Mouse (Mus musculus) G1E (cell line): Measurements from ENCODE around the gene Slc4a5. TPM values are rescaled to one million over a fixed set of nuclear protein-coding genes. Genes with fewer than 3 reads are reported as not detected.

Source experiments
- ATAC-seq: 2 replicates; pipeline ENCODE4 v1.8.0; 2016; ENCODE audit warnings: mild to moderate bottlenecking; ENCODE audit not compliant: insufficient number of reproducible peaks, poor library complexity, low FRiP score, severe bottlenecking; ENCODE audit errors: extremely low read depth
- DNase-seq: peaks from one replicate; pipeline ENCODE4 v3.0.0; 2012; ENCODE audit warnings: low spot score
- H3K27me3 ChIP-seq: 2 replicates; pipeline ENCODE4 v1.6.1; 2012; ENCODE audit warnings: mild to moderate bottlenecking, low read length, inconsistent platforms; ENCODE audit not compliant: insufficient read depth
- H3K36me3 ChIP-seq: replicated peaks from 2 replicates; pipeline ENCODE3; 2012; ENCODE audit warnings: mild to moderate bottlenecking, inconsistent platforms
- H3K4me1 ChIP-seq: 2 replicates; pipeline ENCODE4 v1.6.1; 2012; ENCODE audit warnings: low read depth, low read length, inconsistent platforms, mixed read lengths; ENCODE audit not compliant: insufficient read depth
- H3K4me3 ChIP-seq: 2 replicates; pipeline ENCODE4 v1.5.1; 2012; ENCODE audit warnings: low read depth, mild to moderate bottlenecking, inconsistent platforms, low read length, moderate library complexity, mixed read lengths
- H3K9me3 ChIP-seq: replicated peaks from 2 replicates; pipeline ENCODE4 v1.6.1; 2012; ENCODE audit warnings: inconsistent platforms
- CTCF ChIP-seq: IDR thresholded peaks from 2 replicates; pipeline ENCODE4 v1.5.1; 2012; ENCODE audit warnings: low read depth, low read length, inconsistent platforms, mixed read lengths
- GATA1 ChIP-seq: IDR thresholded peaks from 2 replicates; pipeline ENCODE4 v1.6.1; 2012; ENCODE audit warnings: borderline replicate concordance, low read length, inconsistent platforms, mixed read lengths
- GATA2 ChIP-seq: IDR thresholded peaks from 2 replicates; pipeline ENCODE4 v1.6.1; 2012; ENCODE audit warnings: low read depth, low read length, inconsistent platforms, borderline replicate concordance
- POLR2AphosphoS5 ChIP-seq: IDR thresholded peaks from 2 replicates; pipeline ENCODE4 v1.6.1; 2012; ENCODE audit warnings: low read depth, low read length, inconsistent platforms; ENCODE audit not compliant: insufficient replicate concordance
- TAL1 ChIP-seq: conservative IDR thresholded peaks from 2 replicates; pipeline ENCODE4 v1.6.1; 2012; ENCODE audit warnings: low read depth, low read length, inconsistent platforms, mixed read lengths
- polyA plus RNA-seq: library from polyadenylated mRNA; stranded (reverse); fragments of >175 nt; gene quantifications from 2 replicates; pipeline ENCODE4 v1.2.3, GENCODE M21; 2012
- total RNA-seq, 2 experiments: library from RNA; stranded (forward) in 1 of 2; stranded (reverse) in 1 of 2; fragments of 200-1000 nt in 1 of 2; fragments of >200 nt in 1 of 2; fragmentation: Nextera tagmentation in 1 of 2; gene quantifications; 2 replicates each; pipeline ENCODE4 v1.2.3; 2014 to 2017

The Slc4a5 gene
- total and polyA plus RNA-seq, 3 experiments = 0.05 TPM; not detected in 2

DNA sequence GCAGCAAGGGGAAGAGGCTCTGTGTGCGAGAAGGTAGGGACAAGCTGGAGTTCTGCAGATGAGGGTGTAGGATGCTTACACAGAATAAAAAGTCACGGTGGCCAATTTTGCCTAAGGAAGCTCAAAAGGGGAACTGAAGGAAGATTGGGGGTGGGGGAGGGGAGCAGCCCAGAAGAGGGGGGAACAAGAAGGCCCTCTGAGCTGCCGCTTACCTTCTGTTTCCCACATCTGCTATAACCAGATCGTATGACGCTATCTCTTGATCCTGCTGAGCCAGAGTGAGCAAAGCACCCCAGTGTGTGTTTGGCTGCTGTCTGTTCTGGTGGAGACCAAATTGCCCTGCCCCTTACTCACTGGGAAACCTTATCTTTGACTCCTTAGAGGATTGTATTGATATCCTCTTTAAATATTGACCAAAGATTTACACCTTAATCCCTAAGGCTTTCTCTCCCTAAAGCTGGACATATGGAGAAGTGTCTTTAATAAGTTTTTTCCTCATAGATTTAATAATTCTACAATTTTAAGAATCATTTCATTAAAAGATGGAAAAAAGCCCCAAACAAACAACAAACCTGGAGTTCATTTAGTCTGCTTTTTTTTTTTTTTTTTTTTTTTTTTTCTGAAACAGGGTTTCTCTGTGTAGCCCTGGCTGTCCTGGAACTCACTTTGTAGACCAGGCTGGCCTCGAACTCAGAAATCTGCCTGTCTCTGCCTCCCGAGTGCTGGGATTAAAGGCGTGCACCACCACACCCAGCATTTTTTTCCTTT, 104.2 kb downstream of the Slc4a5 start:
- no peaks in the 10 kb centered on the region for H3K9me3 ChIP-seq
- no peak for TF ChIP-seq TAL1
- no peak for TF ChIP-seq CTCF
- no peak for TF ChIP-seq GATA1
- TF ChIP-seq POLR2AphosphoS5 = no peak
- TF ChIP-seq GATA2 = no peak
- ATAC-seq (no peak), DNase-seq (peak; percentile 35)
- H3K4me1 ChIP-seq = peaks cover 46% of the 10 kb centered on the region
- H3K36me3 ChIP-seq = peaks cover 26% of the 10 kb centered on the region
- H3K4me3 ChIP-seq = peak overlapping the region; percentile 44; the same call in 1 of the 2 replicates
- H3K27me3 ChIP-seq = no peaks in the 10 kb centered on the region

DNA sequence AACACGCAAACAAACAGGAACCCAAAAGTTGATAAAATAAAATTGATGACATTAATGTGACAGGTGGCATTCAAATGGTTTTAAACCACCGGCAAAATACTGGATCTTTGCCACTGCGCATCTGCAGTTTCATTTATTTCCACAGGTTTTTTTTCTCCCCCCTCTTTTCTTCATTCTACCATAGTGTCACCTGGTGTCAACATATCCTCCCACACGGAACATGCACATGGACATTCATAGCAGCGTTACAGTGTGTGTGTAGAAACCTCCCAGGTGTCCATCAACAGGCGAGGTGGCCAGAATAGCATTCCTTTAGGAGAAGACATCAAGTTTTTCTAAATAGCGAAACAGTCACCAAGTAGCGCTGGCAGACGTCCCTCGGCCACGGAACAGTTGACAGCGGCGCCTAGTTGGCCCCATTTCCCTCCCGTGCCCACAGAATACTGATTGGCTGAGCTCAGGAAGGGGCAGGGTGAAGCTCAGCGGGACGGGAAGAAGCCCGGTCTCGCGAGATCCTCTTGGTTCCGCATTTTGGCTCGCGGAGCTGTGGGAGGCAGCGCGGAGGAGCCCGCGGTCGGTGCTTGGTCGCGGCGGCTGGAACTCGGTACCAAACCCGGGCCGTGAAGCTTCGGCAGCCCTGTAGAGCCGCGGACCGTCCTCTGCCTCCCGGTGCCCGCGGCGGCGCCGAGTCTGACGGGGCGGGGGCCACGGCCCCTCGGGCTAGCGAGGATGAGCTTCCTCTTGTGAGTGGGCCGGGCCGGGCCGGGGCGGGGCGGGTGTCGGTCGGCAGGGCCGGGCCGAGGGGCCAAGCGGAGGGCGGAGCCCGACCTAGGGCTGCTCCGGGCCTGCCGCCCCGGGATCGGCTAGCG, 106.1 kb downstream of the Slc4a5 start, which contains the start of the genes Mthfd2 and Mob1a:
TSS of gene Mthfd2 (minus strand) at position 384 of the 869 bp plus-strand sequence.
TSS of gene Mob1a (plus strand) at position 492 of the 869 bp plus-strand sequence.
- H3K36me3 ChIP-seq = peaks cover 43% of the 10 kb centered on the region
- peaks cover 48% of the 10 kb centered on the region for H3K4me1 ChIP-seq
- H3K27me3 ChIP-seq = no peaks in the 10 kb centered on the region
- no peaks in the 10 kb centered on the region for H3K9me3 ChIP-seq
- no peak for TF ChIP-seq CTCF
- TF ChIP-seq POLR2AphosphoS5 = no peak
- no peak for TF ChIP-seq TAL1
- TF ChIP-seq GATA2 = no peak
- no peak for TF ChIP-seq GATA1
- DNase-seq (peak; percentile 93), ATAC-seq (peak; percentile 96)
- H3K4me3 ChIP-seq = peak within 1 kb of the TSS; percentile 82

- Histone ChIP-seq H3K4me1 (peaks cover 43% of the 10 kb centered on the region), H3K4me3 (peak overlapping the region; percentile 82), H3K36me3 (peaks cover 46% of the 10 kb centered on the region), H3K9me3 (no peaks in the 10 kb centered on the region), H3K27me3 (no peaks in the 10 kb centered on the region)
- ATAC-seq (no peak), DNase-seq (no peak)
- TF ChIP-seq GATA1 (no peak), POLR2AphosphoS5 (no peak), TAL1 (no peak), GATA2 (no peak), CTCF (no peak)
These were observed 106.7 kb downstream of the Slc4a5 start for GRCm38 (mm10) chr6:83326394-83326736.

GRCm38 (mm10) chr6:83326761-83327160, 107.1 kb downstream of the Slc4a5 start:
- DNase-seq (no peak), ATAC-seq (no peak)
- H3K4me1 ChIP-seq = peaks cover 39% of the 10 kb centered on the region
- H3K4me3 ChIP-seq = peak overlapping the region; percentile 82
- H3K27me3 ChIP-seq = no peaks in the 10 kb centered on the region
- TF ChIP-seq GATA2 = no peak
- no peak for TF ChIP-seq POLR2AphosphoS5
- TF ChIP-seq TAL1 = no peak
- TF ChIP-seq GATA1 = no peak
- TF ChIP-seq CTCF = no peak
- H3K9me3 ChIP-seq = no peaks in the 10 kb centered on the region
- peaks cover 49% of the 10 kb centered on the region for H3K36me3 ChIP-seq

DNA sequence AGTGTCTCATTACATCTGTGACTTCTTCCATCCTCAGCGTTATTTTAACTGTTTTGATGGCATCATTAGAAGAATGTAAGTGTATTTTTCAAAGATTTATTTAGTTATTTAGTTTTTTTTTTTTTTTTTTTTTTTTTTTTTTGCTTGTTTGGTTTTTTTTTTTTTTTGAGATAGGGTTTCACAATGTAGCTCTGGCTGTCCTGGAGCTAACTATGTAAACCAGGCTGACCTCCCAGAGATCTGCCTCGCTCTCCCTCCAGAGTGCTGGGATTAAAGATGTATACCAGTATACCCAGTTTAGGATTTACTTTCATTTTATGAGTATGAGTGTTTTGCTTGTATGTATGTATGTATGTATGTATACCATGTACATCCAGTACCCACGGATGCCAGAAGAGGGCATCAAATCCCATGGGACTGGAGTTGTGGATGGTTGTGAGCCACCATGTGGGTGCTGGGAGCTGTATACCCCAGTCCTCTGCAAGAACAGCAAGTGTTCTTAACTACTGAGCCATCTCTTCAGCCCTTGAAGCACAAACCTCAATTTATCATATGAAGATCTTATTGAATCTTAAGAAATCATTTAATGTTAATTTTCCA, 108.1 kb downstream of the Slc4a5 start:
- Histone ChIP-seq H3K4me3 (peak overlapping the region; percentile 82; the same call in 1 of the 2 replicates), H3K9me3 (no peaks in the 10 kb centered on the region), H3K4me1 (peaks cover 34% of the 10 kb centered on the region), H3K27me3 (no peaks in the 10 kb centered on the region), H3K36me3 (peaks cover 55% of the 10 kb centered on the region)
- ATAC-seq (no peak), DNase-seq (no peak)
- TF ChIP-seq POLR2AphosphoS5 (no peak), CTCF (no peak), GATA1 (no peak), GATA2 (no peak), TAL1 (no peak)

GRCm38 (mm10) chr6:83341387-83341786, 121.8 kb downstream of the Slc4a5 start:
- no peak for TF ChIP-seq GATA2
- TF ChIP-seq POLR2AphosphoS5 = no peak
- TF ChIP-seq GATA1 = no peak
- TF ChIP-seq TAL1 = no peak
- no peak for TF ChIP-seq CTCF
- peaks cover 3% of the 10 kb centered on the region; the same call in 1 of the 2 replicates for H3K4me1 ChIP-seq
- H3K36me3 ChIP-seq = peaks cover 75% of the 10 kb centered on the region
- no peaks in the 10 kb centered on the region for H3K27me3 ChIP-seq
- DNase-seq (no peak), ATAC-seq (no peak)
- H3K9me3 ChIP-seq = no peaks in the 10 kb centered on the region
- H3K4me3 ChIP-seq = no peak overlapping the region
